Mouse (Mus musculus) heart, postnatal 4 days (tissue): ENCODE measurements at regions not wholly inside any gene's neighbourhood (a gene's known extent, or its start where the extent isn't known, plus 50 kb on each side); places are given as distances from the start of the nearest gene placed in this dataset.

Source experiments
- DNase-seq: peaks from one replicate; pipeline ENCODE4 v3.0.0; 2021

DNA sequence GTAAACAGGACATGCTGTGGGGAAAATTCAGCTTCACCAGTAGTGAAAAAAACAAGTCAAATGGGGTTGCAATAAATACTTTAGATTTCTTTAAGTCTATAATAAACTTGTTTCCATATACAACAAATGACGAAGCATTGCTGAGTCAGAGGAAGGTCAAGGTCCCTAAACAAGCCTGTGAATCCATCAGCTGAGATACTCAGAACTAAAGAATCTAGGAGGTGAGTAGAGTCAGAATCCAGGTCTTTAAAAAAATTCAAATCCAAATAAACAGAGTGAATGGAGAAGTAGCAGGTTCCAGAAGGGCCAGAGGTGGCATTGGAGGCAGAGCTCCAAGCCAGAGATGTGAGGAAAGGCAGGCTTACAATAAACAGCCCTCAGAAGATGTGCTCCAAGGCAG lies 2301.1 kb upstream of the Gm7489 start:
- no peak for DNase-seq

DNA sequence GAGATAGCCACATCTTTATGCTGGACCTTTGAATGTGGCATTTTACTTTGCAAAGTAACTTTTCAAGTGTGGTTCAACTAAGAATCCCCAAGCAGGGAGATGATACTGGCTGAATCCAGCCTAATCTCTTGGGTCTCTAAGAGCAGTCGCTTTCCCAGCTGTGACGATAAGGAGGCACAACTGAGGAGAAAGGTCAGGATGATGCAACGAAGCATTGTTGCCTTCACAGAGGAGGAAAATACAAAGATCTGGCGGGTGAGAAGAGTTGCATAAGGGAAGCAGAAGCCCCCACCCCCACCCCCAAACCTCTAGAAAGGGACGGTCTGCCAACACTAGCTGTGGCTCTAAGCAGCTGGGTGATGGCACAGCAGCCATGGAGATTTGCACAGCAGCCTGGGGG lies 2298.6 kb upstream of the Gm7489 start:
- DNase-seq: no peak

DNA sequence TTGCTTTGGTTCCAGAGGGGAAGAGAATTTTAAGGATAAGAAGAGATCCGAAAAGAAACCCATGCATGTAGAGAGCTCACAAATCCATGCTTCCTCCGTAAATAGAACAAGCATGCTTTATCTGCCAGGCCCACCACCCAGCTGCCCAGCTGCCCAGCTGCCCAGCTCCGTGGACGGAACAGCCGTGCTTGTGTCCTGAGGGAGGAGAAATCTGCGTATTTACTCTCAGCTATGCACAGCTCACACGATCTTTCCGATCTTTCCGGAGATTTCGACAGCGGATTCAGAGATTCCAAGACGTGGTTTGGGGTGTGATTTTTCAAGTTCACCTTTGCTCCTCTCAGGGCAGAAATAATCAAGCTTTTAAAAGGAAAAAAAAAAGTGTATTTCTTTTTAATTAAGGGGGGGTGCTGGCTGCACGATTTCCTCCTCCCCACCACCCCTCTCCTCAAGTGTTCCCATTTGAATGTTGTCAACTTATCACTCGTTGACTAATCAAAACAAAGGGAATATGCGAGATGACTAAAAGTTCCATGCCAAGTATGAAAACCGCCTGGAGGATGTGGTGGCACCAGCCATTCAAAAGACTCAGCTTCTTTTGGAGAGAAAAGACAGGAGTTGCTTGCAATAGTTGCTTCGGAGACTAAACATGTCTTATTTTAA lies 2293.2 kb upstream of the Gm7489 start:
- DNase-seq: no peak

DNA sequence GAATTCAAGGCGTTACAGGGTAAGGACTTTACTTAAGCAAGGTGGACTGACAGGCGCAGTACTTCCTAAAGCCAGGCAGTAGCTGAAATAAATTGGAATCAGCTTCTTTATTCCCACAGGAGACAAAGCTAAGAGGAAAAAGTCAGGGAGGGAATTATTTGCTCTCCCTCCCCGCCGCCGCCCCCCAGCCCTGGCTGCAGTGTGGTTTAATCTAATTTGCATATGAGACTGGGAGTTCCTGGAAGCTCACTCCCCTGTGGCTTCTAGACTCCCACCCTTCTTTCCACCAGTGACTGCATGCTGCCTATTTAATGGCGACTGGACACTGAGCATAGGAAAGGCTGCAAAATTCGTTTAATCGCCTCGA lies 2292.7 kb upstream of the Gm7489 start:
- DNase-seq: peak; percentile 65

DNA sequence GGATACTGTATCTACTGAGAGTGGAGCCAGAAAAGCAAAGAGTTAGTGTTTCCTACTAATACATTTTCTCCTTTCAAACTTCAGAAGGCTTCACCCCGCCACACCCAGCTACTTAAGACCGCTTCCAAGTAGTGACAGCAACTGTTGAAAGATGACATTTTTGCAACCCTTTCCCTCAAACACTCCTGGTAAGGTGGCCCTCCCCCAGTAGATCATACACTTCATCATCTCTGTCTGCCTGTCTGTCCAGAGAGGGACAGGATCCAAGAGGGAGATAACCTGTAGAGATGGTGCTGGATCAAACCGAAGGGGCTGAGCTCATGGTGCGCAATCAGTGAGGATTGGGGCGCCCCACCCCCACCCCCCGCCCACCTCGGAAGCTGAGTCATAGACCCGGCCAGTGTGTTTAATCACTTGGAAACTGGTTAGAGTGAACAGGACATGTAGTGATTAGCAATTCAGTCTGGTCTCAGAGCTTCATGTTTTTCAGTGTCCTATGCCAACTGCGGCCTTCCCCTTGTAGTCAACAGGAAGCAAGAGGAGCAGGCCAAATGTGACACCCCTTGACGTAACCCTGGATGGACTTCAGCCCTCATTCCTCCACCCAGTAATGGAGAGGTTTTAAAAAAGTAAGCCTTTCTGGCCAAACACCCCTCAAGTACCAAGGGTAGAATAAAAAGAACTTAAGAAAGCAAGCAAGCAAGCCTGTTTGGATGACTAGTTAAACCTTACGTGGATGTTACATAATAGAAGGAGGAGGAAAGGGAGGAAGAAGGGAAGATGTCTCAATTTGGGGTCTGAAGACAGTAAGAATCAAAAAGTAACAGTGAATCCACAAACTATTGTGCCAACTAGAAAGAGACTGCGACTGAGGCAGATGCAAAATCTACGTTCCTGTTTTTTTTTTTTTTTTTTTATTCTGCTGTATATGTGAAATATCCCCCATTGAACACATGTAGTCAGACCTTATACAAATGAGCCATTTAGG lies 2291.9 kb upstream of the Gm7489 start:
- peak; percentile 67 for DNase-seq

DNA sequence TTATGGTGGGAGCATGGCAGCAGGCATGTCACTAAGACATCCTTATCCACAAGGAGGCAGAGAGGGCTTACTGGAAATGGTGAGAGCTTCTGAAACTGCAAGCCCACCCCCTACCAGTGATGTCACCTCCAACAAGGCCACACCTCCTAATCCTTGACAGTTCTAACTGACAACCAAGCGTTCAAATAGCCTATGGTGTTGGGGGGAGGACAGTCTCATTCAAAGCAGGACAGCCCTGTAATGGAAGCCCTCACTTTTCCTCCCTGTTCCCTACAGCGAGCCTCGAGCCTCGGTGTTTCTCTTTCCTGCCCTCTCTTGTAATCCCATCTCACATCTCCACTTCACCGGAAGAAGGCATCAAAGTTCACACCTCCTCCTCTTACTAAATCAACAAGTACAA lies 2290.6 kb upstream of the Gm7489 start:
- DNase-seq: no peak

DNA sequence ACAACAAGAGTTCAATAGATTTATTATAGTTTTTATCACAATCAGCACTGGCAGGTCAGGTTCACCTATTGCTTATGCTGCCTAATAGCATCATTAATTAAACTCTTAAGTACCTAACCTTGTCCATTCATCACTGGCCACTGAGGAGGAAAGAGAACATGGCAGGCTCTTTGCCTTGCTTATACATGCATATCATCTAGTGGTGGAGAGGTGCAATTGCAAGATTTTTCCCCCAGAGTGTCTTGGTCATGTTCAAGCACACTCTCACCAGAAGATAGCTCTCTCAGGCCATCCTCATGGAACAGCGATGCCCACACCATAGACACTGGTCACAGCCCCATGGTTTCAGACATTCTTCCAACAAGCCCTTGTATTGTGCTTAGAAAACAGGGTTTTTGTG lies 2289.1 kb upstream of the Gm7489 start:
- DNase-seq: peak; percentile 26

DNA sequence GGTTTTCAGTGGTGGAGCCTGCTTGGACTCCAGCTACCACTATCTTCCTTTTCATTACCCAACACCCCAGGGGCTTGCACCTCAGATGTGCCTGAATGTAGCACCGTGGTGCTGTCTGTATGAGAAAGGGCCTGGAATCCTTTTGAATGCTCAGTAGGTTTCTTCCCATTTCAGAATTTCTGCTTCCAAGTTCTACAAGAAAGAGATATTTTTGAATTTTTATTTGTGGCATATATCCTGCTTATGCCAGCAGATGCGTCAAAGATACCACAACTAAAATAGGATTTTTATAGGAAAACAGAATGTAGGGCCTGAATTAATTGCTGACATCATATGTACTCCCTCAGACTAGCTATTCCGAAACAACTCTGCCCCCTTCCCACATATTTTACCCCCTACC lies 2286.9 kb upstream of the Gm7489 start:
- no peak for DNase-seq

DNA sequence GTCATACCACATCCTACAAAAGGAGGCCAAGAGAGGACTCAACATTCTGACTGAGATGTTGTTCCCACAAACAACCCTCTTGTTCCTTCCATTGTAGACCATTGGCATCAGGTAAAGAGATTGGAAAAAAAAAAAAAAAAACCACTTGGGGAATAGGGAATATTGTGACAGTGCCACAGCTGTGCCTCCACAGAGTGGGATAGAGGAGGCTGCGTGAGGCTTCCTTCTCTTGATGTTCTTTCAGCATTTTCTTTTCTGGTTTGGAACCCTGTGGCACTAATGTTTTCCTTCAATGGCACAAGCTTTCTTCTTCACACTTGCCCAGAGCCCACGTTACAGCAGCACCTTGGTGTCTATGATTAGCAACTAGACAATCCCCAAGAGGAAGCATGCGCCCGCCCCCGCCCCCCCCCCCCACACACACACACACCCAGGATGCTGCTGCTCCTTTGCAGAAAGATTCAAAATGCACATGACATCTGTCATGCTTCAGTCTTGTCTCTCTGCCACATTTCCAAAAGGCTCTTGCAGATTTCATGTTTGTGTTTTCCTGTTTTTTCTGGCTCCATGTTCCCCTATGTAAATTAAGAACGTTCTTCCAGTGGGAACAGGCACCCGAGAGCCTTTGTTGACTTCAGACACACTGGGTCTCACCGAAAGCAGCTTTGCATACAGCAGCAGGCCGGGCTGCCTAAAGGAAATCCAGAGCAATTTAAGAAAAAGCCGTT lies 2283.4 kb upstream of the Gm7489 start:
- no peak for DNase-seq

DNA sequence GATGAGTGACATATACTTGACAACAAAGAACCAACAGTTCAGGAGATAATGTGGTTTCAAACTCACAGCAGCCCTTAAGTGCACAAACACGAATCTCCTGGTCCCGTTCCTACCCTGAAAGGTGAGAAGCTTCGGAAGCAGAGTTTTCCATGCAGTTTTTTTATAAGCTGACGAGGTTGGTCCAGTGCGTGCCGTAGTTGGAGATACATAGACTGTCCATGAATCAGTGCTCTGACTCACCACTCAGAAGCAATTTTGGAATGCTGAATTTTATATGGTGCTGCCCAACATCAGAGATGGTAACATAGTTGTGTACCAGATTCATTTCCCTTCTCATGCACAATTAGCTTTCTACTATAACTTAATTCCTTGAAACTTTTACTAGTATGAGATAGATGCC lies 2263.3 kb upstream of the Gm7489 start:
- DNase-seq: no peak

DNA sequence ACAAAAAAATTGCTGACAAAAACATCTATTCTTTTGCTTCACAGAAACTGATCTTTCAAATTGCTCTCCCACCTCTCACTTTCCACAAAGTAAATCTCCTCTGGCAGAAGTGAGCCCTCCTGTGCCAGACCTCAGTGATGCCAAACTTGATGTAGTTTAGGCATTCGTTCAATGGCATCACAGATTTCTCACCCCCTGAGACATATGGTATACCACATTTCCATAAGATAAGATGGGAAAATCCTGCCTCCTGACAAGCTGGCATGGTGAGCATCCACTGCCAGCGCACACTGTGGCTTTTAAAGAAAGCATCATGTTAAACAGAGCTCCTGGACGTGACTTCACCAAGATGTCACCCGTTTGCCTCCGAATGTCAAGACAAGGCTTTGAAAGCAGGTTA lies 2257.2 kb upstream of the Gm7489 start:
- no peak for DNase-seq

DNA sequence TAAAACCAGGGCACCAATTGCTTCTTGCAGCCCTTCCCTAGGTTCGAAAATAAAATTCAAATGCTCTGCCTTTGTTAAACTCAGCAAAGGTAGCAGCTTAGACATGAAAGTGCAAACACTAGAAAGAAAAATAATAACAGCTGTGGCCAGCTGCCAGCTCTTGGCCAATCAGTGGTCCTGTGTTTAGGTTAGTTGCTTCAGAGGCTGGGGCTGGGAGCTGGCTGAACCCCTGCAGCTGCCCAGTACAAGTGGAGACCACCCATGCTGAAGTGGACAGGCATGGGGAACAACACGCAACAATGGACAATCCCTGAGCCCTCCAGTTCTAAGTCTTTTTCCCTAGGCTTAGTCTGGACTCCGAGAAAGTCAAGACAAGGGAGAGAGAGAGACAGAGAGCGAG lies 2256.2 kb upstream of the Gm7489 start:
- DNase-seq: no peak

DNA sequence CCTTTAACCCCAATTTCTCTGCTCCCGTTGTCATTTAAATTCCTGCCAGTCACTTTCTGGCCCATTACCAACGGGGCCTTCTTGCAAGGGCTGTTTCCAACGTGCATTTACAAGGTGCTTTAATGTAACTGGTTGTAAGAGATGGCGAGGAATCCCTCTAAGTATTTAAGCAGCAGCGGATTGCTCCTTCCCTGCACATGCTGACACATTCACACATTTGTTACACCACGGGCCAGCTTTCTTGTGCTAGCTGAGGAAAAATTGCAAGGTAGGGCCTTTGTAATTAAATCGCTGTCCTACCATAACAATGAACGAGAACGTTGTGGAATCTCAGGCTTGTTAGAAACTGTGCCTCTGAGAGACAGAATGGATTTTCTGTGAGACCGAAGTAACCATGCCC lies 2252.8 kb upstream of the Gm7489 start:
- DNase-seq: no peak

DNA sequence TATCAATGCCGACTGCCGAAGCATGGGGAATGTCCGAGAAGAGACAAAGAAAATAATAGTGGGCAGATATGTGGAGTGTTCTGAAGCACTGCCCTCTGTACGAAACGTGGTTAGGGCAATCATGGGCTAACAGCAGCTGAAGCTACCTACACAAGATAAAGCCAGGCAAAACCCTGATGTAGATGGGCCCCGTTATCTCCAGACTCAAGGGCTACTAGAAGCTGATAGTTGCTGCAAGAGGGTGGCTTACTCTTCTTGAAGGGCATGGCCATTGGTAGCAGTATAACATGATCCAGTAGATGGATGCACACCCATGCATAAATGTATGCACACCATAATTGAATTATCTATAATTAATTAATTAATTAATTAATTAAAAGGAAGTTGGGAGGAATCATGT lies 2251.6 kb upstream of the Gm7489 start:
- DNase-seq: no peak

DNA sequence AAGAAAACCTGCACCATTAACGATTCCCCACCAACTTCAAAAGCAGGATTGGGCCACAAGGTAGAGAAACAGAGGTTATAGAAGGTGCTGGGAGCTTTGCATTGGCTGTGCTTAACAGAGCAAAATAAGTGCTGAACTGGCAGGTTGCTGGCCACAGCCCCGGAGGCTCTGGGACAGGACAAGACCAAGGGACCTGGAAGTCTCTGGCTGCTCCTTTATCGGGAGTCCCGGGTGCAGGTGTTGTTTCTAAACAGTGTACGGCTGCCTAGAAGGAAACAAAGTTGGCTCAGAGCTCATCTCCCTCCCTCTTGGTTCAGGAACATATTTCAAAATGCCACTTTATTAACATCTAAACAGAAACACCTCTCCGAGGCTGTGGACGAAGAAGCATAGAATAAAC lies 2250.0 kb upstream of the Gm7489 start:
- no peak for DNase-seq

DNA sequence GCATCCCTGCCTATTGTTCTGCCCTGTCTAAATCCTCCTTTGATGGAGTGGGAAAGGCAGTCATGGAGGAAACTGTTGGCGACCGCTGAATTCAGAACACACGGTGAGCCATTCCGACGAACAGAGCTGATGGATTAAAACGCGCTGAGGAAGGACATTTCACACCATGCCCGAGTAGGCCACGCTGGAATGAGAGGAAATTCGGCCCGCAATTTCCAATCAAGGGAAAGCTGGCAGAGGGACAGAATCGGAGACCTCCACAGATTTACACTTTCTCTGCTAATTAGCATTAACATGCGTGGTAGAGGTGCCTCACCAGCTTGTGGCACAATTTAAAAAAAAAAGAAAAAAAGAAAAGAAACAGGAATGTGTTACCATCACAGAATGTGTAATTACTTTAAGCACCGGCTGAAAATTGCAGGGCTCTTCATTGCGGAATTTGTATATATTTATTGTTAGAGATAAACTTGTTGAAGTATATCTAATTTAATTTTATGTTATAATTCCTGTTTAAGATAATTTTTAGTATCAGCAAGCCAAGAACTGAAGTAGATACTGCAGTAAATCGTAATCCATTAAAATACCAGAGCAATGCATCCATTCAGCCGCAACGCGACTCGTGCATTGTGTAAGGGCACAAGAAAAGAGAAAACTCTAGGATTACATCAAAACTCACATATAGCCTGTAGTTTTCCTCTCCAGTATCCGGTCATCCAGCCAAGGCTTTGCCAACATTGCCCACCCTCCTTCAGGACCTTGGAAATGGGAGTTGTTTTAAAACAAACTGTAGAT lies 2249.4 kb upstream of the Gm7489 start:
- no peak for DNase-seq

DNA sequence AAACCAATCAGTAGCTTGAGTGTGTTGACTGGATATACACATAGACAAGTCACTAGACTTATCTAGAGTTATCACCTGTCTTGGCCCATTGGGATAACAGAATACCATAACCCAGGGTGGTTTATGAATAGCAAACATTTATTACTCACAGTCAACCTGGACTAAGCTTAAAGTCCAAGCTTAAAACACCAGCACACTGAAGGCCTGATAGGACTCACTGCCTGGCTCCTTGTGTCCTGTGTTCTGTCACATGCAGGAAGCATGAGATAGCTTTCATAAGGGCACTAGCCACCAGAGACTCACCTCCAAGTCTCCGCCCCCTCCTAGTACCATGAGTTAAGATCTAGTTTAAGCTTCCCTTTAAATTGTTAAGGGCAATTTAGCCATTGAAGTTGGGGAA lies 2247.1 kb upstream of the Gm7489 start:
- DNase-seq: no peak

DNA sequence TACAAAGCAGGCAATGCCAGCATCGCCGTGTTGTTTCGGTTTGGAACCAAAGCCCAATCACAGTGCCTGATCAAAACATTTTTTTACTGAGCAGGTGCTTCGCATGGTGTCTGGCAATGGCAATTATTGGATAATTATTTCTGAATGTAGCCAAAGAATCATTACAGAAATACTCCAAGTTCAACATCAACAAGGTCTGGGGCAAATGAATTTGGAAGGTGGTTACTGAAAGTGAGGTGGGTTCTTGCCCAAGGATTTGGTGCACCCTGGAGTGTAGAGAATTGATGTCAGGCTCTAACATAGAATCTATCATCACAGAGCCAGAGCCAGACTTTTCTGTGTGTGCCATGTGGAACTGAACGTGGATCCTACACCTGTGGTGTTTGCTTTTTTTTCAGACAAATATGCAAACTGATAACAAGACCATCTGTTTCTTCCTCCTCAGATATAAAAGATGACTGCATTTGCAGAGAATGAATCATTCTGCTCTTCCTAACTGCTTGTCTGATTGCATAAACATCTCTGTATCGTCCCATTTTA lies 2240.9 kb upstream of the Gm7489 start:
- DNase-seq: no peak

DNA sequence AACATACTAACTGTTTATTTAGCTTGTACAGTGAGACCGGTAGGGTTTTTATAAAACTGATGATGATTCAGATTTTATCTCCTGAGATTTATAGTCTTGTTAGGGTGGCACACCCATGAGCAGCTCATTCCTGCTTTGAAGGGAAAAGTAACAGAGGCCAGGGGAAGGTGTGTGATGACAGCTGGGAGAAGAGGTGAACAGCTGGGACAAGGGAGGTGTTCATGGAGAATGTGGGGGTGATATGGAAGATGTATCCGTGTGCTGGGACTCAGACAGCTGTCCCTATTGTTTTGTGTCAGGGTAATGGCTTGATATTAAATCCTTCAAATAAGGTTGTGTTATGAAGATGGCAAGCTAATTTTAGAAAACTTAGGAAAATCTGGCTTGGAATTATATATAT lies 2238.4 kb upstream of the Gm7489 start:
- DNase-seq: no peak

DNA sequence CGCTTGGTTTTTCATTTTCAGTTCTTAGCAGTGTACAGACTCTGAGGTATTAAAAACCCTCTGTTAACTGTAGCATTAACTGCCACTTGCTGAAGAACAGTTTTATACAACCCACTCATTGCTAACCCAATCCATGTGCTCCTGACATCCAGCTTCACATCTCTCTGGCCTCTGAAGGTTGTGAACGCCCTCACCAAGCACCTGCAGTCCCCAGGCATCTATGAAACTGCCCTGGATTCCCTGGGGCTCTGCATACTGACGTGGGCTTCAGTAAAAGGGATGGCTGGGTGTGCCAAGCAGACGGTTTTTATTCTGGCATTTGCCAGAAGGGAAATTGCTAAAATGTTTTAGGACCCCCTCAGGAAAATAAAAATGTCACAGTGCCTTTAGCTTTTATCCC lies 2232.2 kb upstream of the Gm7489 start:
- no peak for DNase-seq

DNA sequence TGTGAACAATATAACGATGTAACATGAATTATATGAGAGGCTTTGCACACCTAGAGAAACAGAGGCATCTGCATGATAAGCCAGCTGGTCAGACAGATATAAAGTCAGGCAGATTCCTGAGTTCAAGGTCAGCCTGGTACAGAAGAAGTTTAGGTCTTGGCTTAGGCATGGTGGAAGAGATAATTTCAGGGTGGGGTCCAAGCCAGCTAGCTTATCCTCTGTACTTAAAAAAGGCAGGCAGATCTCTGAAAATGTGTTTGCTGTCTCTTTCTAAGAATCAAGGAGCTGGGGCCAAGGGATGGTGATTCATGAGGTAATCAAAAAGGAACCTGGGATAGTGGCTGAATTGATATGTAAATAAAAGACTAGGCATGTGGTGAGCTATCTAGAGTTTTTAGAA lies 2227.1 kb upstream of the Gm7489 start:
- DNase-seq: no peak

DNA sequence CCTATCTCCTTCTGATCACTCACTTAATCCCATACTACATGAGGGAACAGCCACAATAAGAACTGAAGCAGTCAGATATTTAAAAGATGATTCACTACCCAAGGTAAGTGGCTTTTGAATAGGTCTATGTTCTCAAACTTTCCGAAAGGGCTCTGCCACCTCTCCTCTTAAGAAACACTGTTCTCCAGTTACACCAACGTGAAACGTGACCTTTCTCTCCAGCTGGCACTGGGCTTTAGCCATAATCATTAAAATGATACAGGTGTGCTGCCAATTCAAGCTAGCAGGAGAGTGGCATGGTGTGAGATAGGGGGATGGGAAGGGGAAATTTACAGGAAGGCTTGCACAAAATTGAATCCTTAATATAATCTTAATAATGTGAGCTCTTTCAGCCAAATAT lies 2216.4 kb upstream of the Gm7489 start:
- no peak for DNase-seq
